Mouse (Mus musculus): ENCODE measurements at regions not wholly inside any gene's neighbourhood (a gene's known extent, or its start where the extent isn't known, plus 50 kb on each side); places are given as distances from the start of the nearest gene placed in this dataset.

- WGBS = 74% methylated on average over 2 of the region's 2 CpGs
Measured at GRCm38 (mm10) chr14:71948701-71949100, 542.9 kb downstream of the Gm9195 start.

DNA sequence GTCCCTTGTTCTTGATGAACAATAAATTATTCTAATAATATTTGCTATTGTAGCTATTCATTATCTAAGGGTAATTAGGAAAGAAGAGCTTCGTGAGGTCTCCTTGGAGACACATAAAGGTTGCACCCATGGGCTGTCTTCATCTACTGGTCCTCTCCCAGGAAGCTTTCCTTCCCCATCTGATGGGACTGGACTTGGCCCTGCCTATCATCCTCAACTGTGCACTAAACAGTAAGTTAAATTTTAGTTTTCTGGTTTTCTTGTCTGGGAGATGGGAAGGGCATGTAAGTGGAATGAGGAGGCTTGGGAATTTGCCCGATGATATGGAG lies 554.5 kb downstream of the Gm9195 start:
- ATAC-seq (ENCODE audit: borderline replicate concordance, extremely low read depth, low FRiP score, low TSS enrichment) = no peak
- WGBS = 83% methylated on average over 2 of the region's 2 CpGs
- no peak overlapping the region for H3K4me2 ChIP-seq

More at GRCm38 (mm10) chr14:71948701-71949100, 542.9 kb downstream of the Gm9195 start:
- H3K4me1 ChIP-seq = no peaks in the 10 kb centered on the region
- ATAC-seq (ENCODE audit: borderline replicate concordance, extremely low read depth, low FRiP score, low TSS enrichment) = no peak
- H3K4me2 ChIP-seq = no peak overlapping the region
- H3K36me3 ChIP-seq = no peaks in the 10 kb centered on the region
- H3K27me3 ChIP-seq = no peaks in the 10 kb centered on the region
- no peak overlapping the region for H3K27ac ChIP-seq
- H3K9me3 ChIP-seq = no peaks in the 10 kb centered on the region
- no peak overlapping the region for H3K4me3 ChIP-seq
- no peak overlapping the region for H3K9ac ChIP-seq

DNA sequence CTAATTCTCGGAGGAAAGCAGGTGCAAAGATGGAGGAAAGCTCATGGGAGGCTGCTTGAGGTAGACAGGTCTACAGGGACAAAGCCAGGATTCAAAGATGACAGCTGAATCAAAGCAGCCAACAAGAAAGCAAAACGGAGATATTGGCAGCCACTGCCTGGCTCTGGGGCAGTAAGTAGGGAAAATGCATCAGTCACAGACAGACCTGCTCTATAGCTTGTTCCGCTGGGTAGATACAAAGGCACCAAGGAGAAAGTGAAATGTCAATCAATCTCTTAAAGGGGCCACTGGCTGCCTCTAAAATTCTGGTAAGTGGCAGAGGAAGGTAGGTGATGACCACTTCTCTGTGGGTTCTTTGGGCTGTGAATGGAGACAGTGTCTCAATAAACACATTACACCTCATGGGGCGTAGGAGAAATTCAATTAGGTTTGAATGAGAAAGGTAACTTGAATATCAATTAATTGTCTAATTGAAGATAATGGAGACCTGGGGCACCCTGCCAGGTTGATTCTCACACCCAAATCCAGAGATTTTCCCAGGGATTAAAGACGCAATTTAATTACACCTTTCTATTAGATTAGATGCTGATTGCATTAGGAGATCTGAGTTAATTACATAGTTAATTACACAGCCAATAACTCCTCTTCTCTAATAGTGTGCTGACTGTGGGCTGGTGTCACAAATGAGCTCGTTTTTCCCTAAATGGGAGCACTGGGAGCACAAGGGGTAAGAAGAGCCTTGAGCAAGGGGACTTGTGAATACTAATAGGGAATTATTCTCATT lies 555.1 kb downstream of the Gm9195 start:
- Histone ChIP-seq H3K9ac (no peak overlapping the region), H3K27ac (no peak overlapping the region), H3K4me2 (no peak overlapping the region), H3K9me3 (no peaks in the 10 kb centered on the region), H3K27me3 (no peaks in the 10 kb centered on the region), H3K36me3 (no peaks in the 10 kb centered on the region), H3K4me1 (no peaks in the 10 kb centered on the region), H3K4me3 (no peak overlapping the region)
- ATAC-seq (ENCODE audit: borderline replicate concordance, extremely low read depth, low FRiP score, low TSS enrichment) = no peak
- WGBS = 58% methylated on average over 6 of the region's 6 CpGs

More for the DNA sequence above, 554.5 kb downstream of the Gm9195 start:
- H3K4me1 ChIP-seq = no peaks in the 10 kb centered on the region
- H3K36me3 ChIP-seq = no peaks in the 10 kb centered on the region
- H3K27ac ChIP-seq = no peak overlapping the region
- no peak overlapping the region for H3K9ac ChIP-seq
- no peaks in the 10 kb centered on the region for H3K9me3 ChIP-seq
- H3K4me3 ChIP-seq = no peak overlapping the region
- no peaks in the 10 kb centered on the region for H3K27me3 ChIP-seq

DNA sequence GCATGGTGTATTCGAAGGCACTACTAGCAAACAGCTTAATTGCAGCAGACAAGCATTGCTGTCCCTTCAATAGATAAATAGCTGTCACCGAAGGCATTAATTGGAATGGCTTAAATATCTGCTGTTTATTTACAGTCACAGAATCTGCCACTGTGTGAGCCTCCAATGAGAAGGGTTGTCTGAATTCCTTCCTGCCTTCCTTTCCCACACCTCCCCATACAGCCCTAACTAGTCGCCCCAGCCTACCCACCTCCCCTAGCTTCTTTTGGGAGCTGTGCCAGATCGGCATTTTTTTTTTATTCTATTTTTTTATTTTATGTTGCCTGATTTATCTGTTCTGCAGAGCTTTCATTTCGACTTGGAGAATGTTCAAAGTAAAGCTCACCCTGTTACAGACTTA lies 575.7 kb downstream of the Gm9195 start:
- no peak overlapping the region for H3K4me2 ChIP-seq
- no peaks in the 10 kb centered on the region for H3K36me3 ChIP-seq
- no peak overlapping the region for H3K9ac ChIP-seq
- H3K9me3 ChIP-seq = no peaks in the 10 kb centered on the region
- H3K27me3 ChIP-seq = no peaks in the 10 kb centered on the region
- WGBS = 33% methylated on average over 5 of the region's 5 CpGs
- H3K4me3 ChIP-seq = no peak overlapping the region
- ATAC-seq (ENCODE audit: borderline replicate concordance, extremely low read depth, low FRiP score, low TSS enrichment) = no peak
- H3K27ac ChIP-seq = no peak overlapping the region
- no peaks in the 10 kb centered on the region for H3K4me1 ChIP-seq

DNA sequence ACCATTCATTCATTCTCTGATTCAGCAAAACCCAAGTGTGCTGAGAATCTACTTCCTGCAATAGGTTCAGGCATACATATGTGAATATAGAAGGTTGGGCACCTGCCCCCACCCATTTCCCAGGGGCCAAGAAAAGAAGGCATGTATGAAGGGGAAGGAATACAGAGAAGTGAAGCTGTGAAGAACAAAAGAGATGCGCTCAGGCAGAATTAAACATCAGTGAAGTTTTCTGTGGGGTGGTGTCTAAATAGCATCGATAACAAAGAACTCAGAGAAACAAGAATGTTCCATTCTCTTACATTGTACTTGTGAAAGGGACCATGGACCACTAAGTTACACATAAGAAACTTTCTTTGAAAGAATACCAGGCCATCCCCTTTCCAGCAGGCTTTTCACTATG lies 580.7 kb downstream of the Gm9195 start:
- no peak for ATAC-seq (ENCODE audit: borderline replicate concordance, extremely low read depth, low FRiP score, low TSS enrichment)
- 86% methylated on average over 2 of the region's 2 CpGs for WGBS
- Histone ChIP-seq H3K9ac (no peak overlapping the region), H3K4me1 (no peaks in the 10 kb centered on the region), H3K36me3 (no peaks in the 10 kb centered on the region), H3K4me2 (no peak overlapping the region), H3K27me3 (no peaks in the 10 kb centered on the region), H3K27ac (no peak overlapping the region), H3K9me3 (no peaks in the 10 kb centered on the region), H3K4me3 (no peak overlapping the region)

DNA sequence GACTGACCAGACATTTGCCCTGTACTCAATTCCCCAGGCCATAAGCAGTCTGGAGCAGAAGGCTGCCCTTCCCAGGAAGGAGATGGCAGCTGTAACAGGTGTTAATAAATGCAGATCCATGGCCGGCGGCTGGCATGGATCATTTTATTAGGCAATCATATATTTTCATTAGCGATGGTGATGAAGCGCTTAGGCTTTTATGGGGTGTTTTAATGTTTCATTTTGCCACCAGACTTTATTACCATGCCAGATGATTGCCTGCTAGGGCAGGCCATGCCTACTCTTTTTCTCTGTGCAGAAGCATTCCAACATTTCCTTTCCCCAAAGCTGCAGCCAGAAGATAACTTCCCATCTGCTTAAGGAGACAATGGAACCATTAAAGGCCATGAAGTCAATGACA lies 596.2 kb downstream of the Gm9195 start:
- WGBS = 85% methylated on average over 4 of the region's 4 CpGs
- H3K36me3 ChIP-seq = no peaks in the 10 kb centered on the region
- H3K9me3 ChIP-seq = no peaks in the 10 kb centered on the region
- H3K4me3 ChIP-seq = no peak overlapping the region
- ATAC-seq (ENCODE audit: borderline replicate concordance, extremely low read depth, low FRiP score, low TSS enrichment) = no peak
- H3K9ac ChIP-seq = no peak overlapping the region
- H3K27ac ChIP-seq = no peak overlapping the region
- H3K27me3 ChIP-seq = no peaks in the 10 kb centered on the region
- H3K4me2 ChIP-seq = no peak overlapping the region
- H3K4me1 ChIP-seq = no peaks in the 10 kb centered on the region

- WGBS = 76% methylated on average over 4 of the region's 4 CpGs
- Histone ChIP-seq H3K27ac (no peak overlapping the region), H3K4me1 (no peaks in the 10 kb centered on the region), H3K27me3 (no peaks in the 10 kb centered on the region), H3K9me3 (no peaks in the 10 kb centered on the region), H3K9ac (no peak overlapping the region), H3K36me3 (no peaks in the 10 kb centered on the region), H3K4me2 (no peak overlapping the region), H3K4me3 (no peak overlapping the region)
- no peak for ATAC-seq (ENCODE audit: borderline replicate concordance, extremely low read depth, low FRiP score, low TSS enrichment)
Measured at GRCm38 (mm10) chr14:71894811-71895210, 596.8 kb downstream of the Gm9195 start.

- 61% methylated on average over 1 of the region's 1 CpGs for WGBS
- no peak overlapping the region for H3K4me3 ChIP-seq
- H3K4me2 ChIP-seq = no peak overlapping the region
- no peaks in the 10 kb centered on the region for H3K27me3 ChIP-seq
- no peak overlapping the region for H3K27ac ChIP-seq
- H3K9me3 ChIP-seq = no peaks in the 10 kb centered on the region
- no peaks in the 10 kb centered on the region for H3K4me1 ChIP-seq
- no peaks in the 10 kb centered on the region for H3K36me3 ChIP-seq
- ATAC-seq (ENCODE audit: borderline replicate concordance, extremely low read depth, low FRiP score, low TSS enrichment) = no peak
- no peak overlapping the region for H3K9ac ChIP-seq
Measured at GRCm38 (mm10) chr14:71893361-71893760, 598.3 kb downstream of the Gm9195 start.

DNA sequence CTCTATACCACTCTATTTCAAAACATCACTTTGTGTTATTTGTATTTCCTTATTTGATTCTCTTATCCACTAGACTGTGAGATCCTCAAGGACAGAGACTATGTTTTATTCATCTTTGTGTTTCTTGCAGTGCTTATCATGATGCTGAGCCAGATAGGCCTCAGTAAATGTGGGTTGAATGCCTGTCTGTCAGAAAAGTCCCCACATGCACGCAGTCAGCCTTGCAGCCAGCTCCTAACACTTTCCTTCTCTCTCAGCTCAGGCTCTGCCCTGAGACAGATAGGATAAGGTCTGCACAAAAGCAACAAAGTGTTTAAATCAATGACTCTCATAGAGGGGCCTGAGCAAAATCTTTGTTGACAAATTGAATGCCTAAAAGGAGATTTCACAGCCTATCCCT lies 600.0 kb downstream of the Gm9195 start:
- 65% methylated on average over 1 of the region's 1 CpGs for WGBS
- Histone ChIP-seq H3K27me3 (no peaks in the 10 kb centered on the region), H3K9me3 (no peaks in the 10 kb centered on the region), H3K4me3 (no peak overlapping the region), H3K4me2 (no peak overlapping the region), H3K36me3 (no peaks in the 10 kb centered on the region), H3K9ac (no peak overlapping the region), H3K4me1 (no peaks in the 10 kb centered on the region), H3K27ac (no peak overlapping the region)
- ATAC-seq (ENCODE audit: borderline replicate concordance, extremely low read depth, low FRiP score, low TSS enrichment) = no peak

GRCm38 (mm10) chr14:71882871-71883270 lies 608.8 kb downstream of the Gm9195 start:
- Histone ChIP-seq H3K27ac (no peak overlapping the region), H3K9me3 (no peaks in the 10 kb centered on the region), H3K4me2 (no peak overlapping the region), H3K36me3 (no peaks in the 10 kb centered on the region), H3K27me3 (no peaks in the 10 kb centered on the region), H3K4me3 (no peak overlapping the region), H3K9ac (no peak overlapping the region), H3K4me1 (no peaks in the 10 kb centered on the region)
- WGBS = 55% methylated on average over 2 of the region's 2 CpGs
- ATAC-seq (ENCODE audit: borderline replicate concordance, extremely low read depth, low FRiP score, low TSS enrichment) = no peak

- Histone ChIP-seq H3K36me3 (no peaks in the 10 kb centered on the region), H3K4me1 (no peaks in the 10 kb centered on the region), H3K9ac (no peak overlapping the region), H3K27me3 (no peaks in the 10 kb centered on the region), H3K9me3 (no peaks in the 10 kb centered on the region), H3K4me2 (no peak overlapping the region), H3K4me3 (no peak overlapping the region), H3K27ac (no peak overlapping the region)
- no peak for ATAC-seq (ENCODE audit: borderline replicate concordance, extremely low read depth, low FRiP score, low TSS enrichment)
Measured at GRCm38 (mm10) chr14:71845546-71845945, 646.1 kb downstream of the Gm9195 start.

DNA sequence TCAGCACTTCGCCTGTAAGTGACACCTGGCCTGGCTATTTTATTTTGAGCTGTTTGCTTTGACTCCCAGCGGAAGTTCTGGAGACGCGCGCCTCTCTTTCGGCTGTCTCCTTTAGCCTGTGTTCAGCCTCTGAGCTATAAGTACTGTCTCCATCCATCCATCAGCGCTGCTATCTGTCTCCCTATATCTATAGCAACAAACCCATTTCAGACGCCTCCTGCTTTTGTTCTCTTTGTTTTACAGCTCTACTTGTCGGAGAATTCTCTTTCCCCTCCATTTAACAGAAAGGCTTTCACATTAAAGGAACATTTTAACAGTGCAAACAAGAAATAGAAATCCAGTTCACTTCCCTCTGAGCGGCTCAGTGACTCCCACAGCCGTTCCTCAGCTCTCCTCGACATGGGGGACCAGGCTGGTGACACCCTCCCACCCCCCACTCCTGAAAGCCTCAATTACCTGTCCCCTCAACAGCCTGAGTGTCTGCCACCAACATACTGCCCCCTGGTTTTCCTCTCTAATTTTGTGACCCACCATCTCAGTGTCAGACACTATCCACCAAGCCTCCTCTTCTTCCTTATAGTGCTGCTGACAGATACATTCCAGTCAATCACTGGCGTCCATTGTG lies 682.7 kb downstream of the Gm9195 start:
- Histone ChIP-seq H3K9me3 (no peaks in the 10 kb centered on the region), H3K27me3 (no peaks in the 10 kb centered on the region), H3K4me3 (no peak overlapping the region), H3K9ac (no peak overlapping the region), H3K36me3 (no peaks in the 10 kb centered on the region), H3K4me1 (no peaks in the 10 kb centered on the region), H3K27ac (no peak overlapping the region), H3K4me2 (no peak overlapping the region)
- ATAC-seq (ENCODE audit: borderline replicate concordance, extremely low read depth, low FRiP score, low TSS enrichment) = no peak
- WGBS = 34% methylated on average over 13 of the region's 13 CpGs
